Mouse (Mus musculus): Measurements from ENCODE around the gene Map3k13. TPM values are rescaled to one million over a fixed set of nuclear protein-coding genes. Genes with fewer than 3 reads are reported as not detected.

Map3k13 gene
- polyA plus RNA-seq, 1 experiment from 2014 or later: 0.50 TPM

- TF ChIP-seq CTCF (IDR thresholded peaks at IDR 0.05; ENCODE audit: low read depth): no peak
- no peak for TF ChIP-seq EP300 (optimal IDR thresholded peaks at IDR 0.05)
These were observed 161.4 kb downstream of the Map3k13 start for GRCm38 (mm10) chr16:21955591-21955990.

DNA sequence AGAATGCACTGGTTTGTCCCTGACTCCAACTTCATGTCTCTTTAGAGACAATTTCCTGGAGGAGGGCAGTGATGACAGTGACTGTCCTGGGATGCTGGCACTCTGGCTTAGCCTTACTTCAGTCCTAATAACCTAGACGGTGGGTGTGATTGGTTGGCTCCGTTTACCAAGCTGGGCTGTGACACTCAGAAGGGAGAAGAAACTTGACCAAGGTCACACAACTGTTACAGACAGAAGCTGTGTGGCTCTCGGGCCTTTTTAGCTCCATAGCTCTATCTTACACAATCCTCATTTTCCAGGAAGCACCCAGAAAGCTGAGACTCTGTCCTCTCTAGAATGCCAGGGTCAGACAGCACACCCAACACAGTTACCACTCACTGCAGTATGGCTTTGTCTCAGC, 171.4 kb downstream of the Map3k13 start:
- H3K27me3 ChIP-seq (ENCODE audit: control insufficient read depth, insufficient read depth, low read length): no peaks in the 10 kb centered on the region
- no peak overlapping the region for H3K4me2 ChIP-seq (replicated peaks; ENCODE audit: low read depth)
- no peaks in the 10 kb centered on the region; the same call in 1 of the 2 replicates for H3K36me3 ChIP-seq (ENCODE audit: control insufficient read depth, insufficient read depth, low read length)
- H3K4me3 ChIP-seq (ENCODE audit: low read depth, low read length): no peak overlapping the region
- no peak for TF ChIP-seq CTCF (IDR thresholded peaks at IDR 0.05; ENCODE audit: low read depth)
- ATAC-seq (ENCODE audit: low FRiP score, low TSS enrichment) (no peak), DNase-seq (ENCODE audit: low spot score) (no peak)
- H3K9ac ChIP-seq (ENCODE audit: low read length): no peak overlapping the region
- 75% methylated on average over 3 of the region's 3 CpGs for WGBS
- no peaks in the 10 kb centered on the region for H3K4me1 ChIP-seq (replicated peaks; ENCODE audit: control insufficient read depth, insufficient read depth)
- no peaks in the 10 kb centered on the region for H3K9me3 ChIP-seq (ENCODE audit: control insufficient read depth, low read length)
- no peak overlapping the region for H3K27ac ChIP-seq (replicated peaks)

More at GRCm38 (mm10) chr16:21955591-21955990, 161.4 kb downstream of the Map3k13 start:
- Histone ChIP-seq H3K4me1 (replicated peaks; ENCODE audit: control insufficient read depth, insufficient read depth) (no peaks in the 10 kb centered on the region), H3K27me3 (ENCODE audit: control insufficient read depth, insufficient read depth, low read length) (no peaks in the 10 kb centered on the region), H3K9ac (ENCODE audit: low read length) (no peak overlapping the region), H3K4me2 (replicated peaks; ENCODE audit: low read depth) (no peak overlapping the region), H3K9me3 (ENCODE audit: control insufficient read depth, low read length) (no peaks in the 10 kb centered on the region), H3K36me3 (ENCODE audit: control insufficient read depth, insufficient read depth, low read length) (no peaks in the 10 kb centered on the region), H3K4me3 (ENCODE audit: low read depth, low read length) (no peak overlapping the region), H3K27ac (replicated peaks) (no peak overlapping the region)
- DNase-seq (ENCODE audit: low spot score): no peak
- ATAC-seq (ENCODE audit: low FRiP score, low TSS enrichment): no peak
- WGBS: 70% methylated on average over 12 of the region's 12 CpGs

GRCm38 (mm10) chr16:21969874-21970273, 175.7 kb downstream of the Map3k13 start:
- H3K9me3 ChIP-seq (ENCODE audit: control insufficient read depth, low read length): no peaks in the 10 kb centered on the region
- no peak overlapping the region for H3K9ac ChIP-seq (ENCODE audit: low read length)
- no peaks in the 10 kb centered on the region for H3K36me3 ChIP-seq (ENCODE audit: control insufficient read depth, insufficient read depth, low read length)
- DNase-seq (ENCODE audit: low spot score) (no peak), ATAC-seq (ENCODE audit: low FRiP score, low TSS enrichment) (0 out of 2 replicates have a peak, but pooled peaks have one; percentile 40)
- no peak overlapping the region for H3K27ac ChIP-seq (replicated peaks)
- no peak overlapping the region for H3K4me2 ChIP-seq (replicated peaks; ENCODE audit: low read depth)
- no peak overlapping the region for H3K4me3 ChIP-seq (ENCODE audit: low read depth, low read length)
- no peaks in the 10 kb centered on the region for H3K27me3 ChIP-seq (ENCODE audit: control insufficient read depth, insufficient read depth, low read length)
- WGBS: 76% methylated on average over 5 of the region's 5 CpGs
- TF ChIP-seq CTCF (IDR thresholded peaks at IDR 0.05; ENCODE audit: low read depth) (no peak), EP300 (optimal IDR thresholded peaks at IDR 0.05) (no peak)
- no peaks in the 10 kb centered on the region for H3K4me1 ChIP-seq (replicated peaks; ENCODE audit: control insufficient read depth, insufficient read depth)

GRCm38 (mm10) chr16:21970536-21970935, 176.4 kb downstream of the Map3k13 start:
- WGBS: 75% methylated on average over 6 of the region's 6 CpGs
- no peak overlapping the region for H3K4me3 ChIP-seq (ENCODE audit: low read depth, low read length)
- no peak for DNase-seq (ENCODE audit: low spot score)
- no peaks in the 10 kb centered on the region for H3K9me3 ChIP-seq (ENCODE audit: control insufficient read depth, low read length)
- H3K4me2 ChIP-seq (replicated peaks; ENCODE audit: low read depth): no peak overlapping the region
- H3K9ac ChIP-seq (ENCODE audit: low read length): no peak overlapping the region
- H3K4me1 ChIP-seq (replicated peaks; ENCODE audit: control insufficient read depth, insufficient read depth): no peaks in the 10 kb centered on the region
- no peak for TF ChIP-seq EP300 (optimal IDR thresholded peaks at IDR 0.05)
- H3K36me3 ChIP-seq (ENCODE audit: control insufficient read depth, insufficient read depth, low read length): no peaks in the 10 kb centered on the region
- no peak overlapping the region for H3K27ac ChIP-seq (replicated peaks)
- ATAC-seq (ENCODE audit: low FRiP score, low TSS enrichment): no peak
- H3K27me3 ChIP-seq (ENCODE audit: control insufficient read depth, insufficient read depth, low read length): no peaks in the 10 kb centered on the region

DNA sequence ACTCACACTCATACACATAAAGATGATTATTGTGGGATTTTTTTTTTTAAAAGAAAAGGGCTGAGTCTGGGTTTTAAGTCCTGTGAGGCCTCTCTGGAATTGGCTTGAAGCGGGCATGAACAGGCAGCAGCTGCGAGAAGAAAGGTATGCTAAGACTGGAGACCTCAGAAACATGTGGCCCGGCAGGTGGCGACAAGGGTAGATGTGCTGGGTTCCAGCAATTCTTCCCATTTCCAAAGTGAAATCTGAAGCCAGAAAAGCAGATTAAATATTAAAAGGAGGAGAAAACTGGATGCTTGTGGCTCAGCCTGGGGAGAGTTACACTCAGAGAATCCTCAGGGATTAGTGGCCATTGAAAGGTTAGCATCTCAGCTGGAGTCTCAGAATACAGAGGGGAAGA, 177.3 kb downstream of the Map3k13 start:
- Histone ChIP-seq H3K9me3 (ENCODE audit: control insufficient read depth, low read length) (no peaks in the 10 kb centered on the region), H3K9ac (ENCODE audit: low read length) (no peak overlapping the region), H3K36me3 (ENCODE audit: control insufficient read depth, insufficient read depth, low read length) (no peaks in the 10 kb centered on the region), H3K27ac (replicated peaks) (no peak overlapping the region), H3K27me3 (ENCODE audit: control insufficient read depth, insufficient read depth, low read length) (no peaks in the 10 kb centered on the region), H3K4me3 (ENCODE audit: low read depth, low read length) (no peak overlapping the region), H3K4me2 (replicated peaks; ENCODE audit: low read depth) (no peak overlapping the region), H3K4me1 (replicated peaks; ENCODE audit: control insufficient read depth, insufficient read depth) (no peaks in the 10 kb centered on the region)
- whole genome bisulfite sequencing: 59% methylated on average over 4 of the region's 4 CpGs
- TF ChIP-seq EP300 (optimal IDR thresholded peaks at IDR 0.05) (no peak), CTCF (IDR thresholded peaks at IDR 0.05; ENCODE audit: low read depth) (peak; percentile 36; the same call in 1 of the 2 replicates)
- ATAC-seq (ENCODE audit: low FRiP score, low TSS enrichment) (no peak), DNase-seq (ENCODE audit: low spot score) (no peak)

DNA sequence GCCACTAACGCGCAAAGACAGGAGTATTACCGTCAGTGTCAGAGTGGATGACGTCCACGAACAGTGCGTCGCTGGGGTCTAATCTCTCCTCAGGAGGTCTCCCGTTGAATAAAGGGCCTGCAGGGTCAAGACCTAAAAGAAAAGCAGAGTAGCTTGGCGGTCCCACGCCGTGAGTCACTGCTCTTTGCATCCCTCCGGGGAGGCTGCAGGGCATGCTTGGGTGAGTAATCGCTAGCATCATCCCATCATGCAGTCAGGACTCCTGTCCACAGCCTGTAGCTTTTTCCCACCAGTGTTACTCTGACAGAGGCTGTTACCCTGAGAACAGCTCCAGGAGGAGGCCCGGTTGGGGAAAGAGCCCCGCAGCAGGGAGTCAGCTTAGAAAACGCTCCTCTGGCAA, 182.1 kb downstream of the Map3k13 start:
- Histone ChIP-seq H3K4me1 (replicated peaks; ENCODE audit: control insufficient read depth, insufficient read depth) (no peaks in the 10 kb centered on the region), H3K27ac (replicated peaks) (no peak overlapping the region), H3K4me3 (ENCODE audit: low read depth, low read length) (no peak overlapping the region), H3K4me2 (replicated peaks; ENCODE audit: low read depth) (peak overlapping the region; percentile 36), H3K9ac (ENCODE audit: low read length) (no peak overlapping the region), H3K27me3 (ENCODE audit: control insufficient read depth, insufficient read depth, low read length) (no peaks in the 10 kb centered on the region), H3K9me3 (ENCODE audit: control insufficient read depth, low read length) (no peaks in the 10 kb centered on the region), H3K36me3 (ENCODE audit: control insufficient read depth, insufficient read depth, low read length) (no peaks in the 10 kb centered on the region)
- no peak for TF ChIP-seq EP300 (optimal IDR thresholded peaks at IDR 0.05)
- no peak for TF ChIP-seq CTCF (IDR thresholded peaks at IDR 0.05; ENCODE audit: low read depth)
- WGBS: 9% methylated on average over 16 of the region's 16 CpGs
- ATAC-seq (ENCODE audit: low FRiP score, low TSS enrichment) (no peak), DNase-seq (ENCODE audit: low spot score) (no peak)
